Mouse (Mus musculus) subcutaneous adipose tissue, adult 2 months (tissue): ENCODE measurements around the gene Pts. TPM values are rescaled to one million over a fixed set of nuclear protein-coding genes. Genes with fewer than 3 reads are reported as not detected.

Experiments
- polyA plus RNA-seq: library from polyadenylated mRNA; depleted of rRNA; stranded (reverse); fragments of >200 nt; gene quantifications from 2 replicates; pipeline ENCODE4 v1.2.3, GENCODE M21; 2012; ENCODE audit warnings: low replicate concordance; rRNA removed

Pts gene
- polyA plus RNA-seq = 40.9 and 51.6 TPM in 2 replicates

GRCm38 (mm10) chr9:50528293-50528892, at the start of gene Pts:
Pts (minus strand) TSS chr9:50528724.

GRCm38 (mm10) chr9:50561145-50561917, 32.8 kb upstream of the Pts start, which contains the start of gene Tex12:
Tex12 (minus strand) TSS chr9:50561325.

GRCm38 (mm10) chr9:50555094-50555446, 26.5 kb upstream of the Pts start, which contains the start of gene Bco2:
Bco2 (minus strand) TSS chr9:50555181.

GRCm38 (mm10) chr9:50554241-50555093, 25.9 kb upstream of the Pts start, which contains the start of gene Il18:
Il18 (plus strand) TSS chr9:50554827.

GRCm38 (mm10) chr9:50494311-50494710, 34.2 kb downstream of the Pts start, which contains the start of gene Plet1:
Plet1 (plus strand) TSS chr9:50494525.

Other genes starting within 250 kb of the Pts start
- gene Rpl10-ps3, start 183.8 kb downstream of the Pts start, polyA plus RNA-seq = 140 and 237 TPM in 2 replicates
- gene Plet1, start 34.2 kb downstream of the Pts start, polyA plus RNA-seq = 0.49 and 173 TPM in 2 replicates
- 4.6 TPM in 2 replicates for gene Il18, start 26.1 kb upstream of the Pts start, polyA plus RNA-seq
- 0.36 and 1.1 TPM in 2 replicates for gene Bco2, start 26.5 kb upstream of the Pts start, polyA plus RNA-seq
- gene Tex12, start 32.6 kb upstream of the Pts start, polyA plus RNA-seq = not detected in 2 replicates
- gene Sdhd, start 75.1 kb upstream of the Pts start, polyA plus RNA-seq = 236 and 403 TPM in 2 replicates
- 196 and 264 TPM in 2 replicates for gene Timm8b, start 75.2 kb upstream of the Pts start, polyA plus RNA-seq
- gene Pih1d2, start 88.6 kb upstream of the Pts start, polyA plus RNA-seq = 1.5 and 1.8 TPM in 2 replicates
- 4.9 and 8.5 TPM in 2 replicates for gene Nkapd1, start 88.7 kb upstream of the Pts start, polyA plus RNA-seq
- 75.0 and 100 TPM in 2 replicates for gene Dlat, start 131.1 kb upstream of the Pts start, polyA plus RNA-seq
- 3.5 and 9.6 TPM in 2 replicates for gene Dixdc1, start 210.8 kb upstream of the Pts start, polyA plus RNA-seq
- gene 2310030G06Rik, start 217.8 kb upstream of the Pts start, polyA plus RNA-seq = 1.7 and 5.9 TPM in 2 replicates
- gene Cryab, start 222.6 kb upstream of the Pts start, polyA plus RNA-seq = 144 and 503 TPM in 2 replicates
- gene Hspb2, start 223.6 kb upstream of the Pts start, polyA plus RNA-seq = 24.6 and 27.1 TPM in 2 replicates
- 4.9 and 6.3 TPM in 2 replicates for gene Fdxacb1, start 239.5 kb upstream of the Pts start, polyA plus RNA-seq
- 38.9 and 56.4 TPM in 2 replicates for gene Alg9, start 246.3 kb upstream of the Pts start, polyA plus RNA-seq
- gene 1110032A03Rik, start 246.8 kb upstream of the Pts start, polyA plus RNA-seq = 70.3 and 191 TPM in 2 replicates